7 mouse cellular contexts compared by ENCODE assay signal in genomic region chr1:151754881-151755659, GRCm38 (mm10). TPM values are rescaled to one million over a fixed set of nuclear protein-coding genes. Genes with fewer than 3 reads are reported as not detected.
A peak's percentile ranks its signal among the peaks of the same experiment; 100 is the strongest.
DNase-seq lines count a peak whose midpoint lies in the region; ATAC-seq lines count a peak whose summit lies in the region.

Gene Edem3, plus strand, starts transcription at chr1:151755371.

- DNase-seq in adrenal gland, postnatal 14 days, result peak; percentile 99
- peak; percentile 98 for DNase-seq in embryonic facial prominence, embryonic 11.5 days (ENCODE audit: low spot score)
- peak; percentile 100 for DNase-seq in kidney, adult 11 months
- DNase-seq in limb, embryonic 10.5 days (ENCODE audit: low spot score), result peak; percentile 90
- peak; percentile 92 for DNase-seq in spleen, adult 12 weeks (ENCODE audit: low spot score)

- peak within 1 kb of the TSS; percentile 74 for H3K9ac ChIP-seq in embryonic facial prominence, embryonic 11.5 days (replicated peaks; ENCODE audit: low read length)
- peak within 1 kb of the TSS; percentile 81 for H3K9ac ChIP-seq in midbrain, embryonic 13.5 days (replicated peaks)

- H3K27ac ChIP-seq in embryonic facial prominence, embryonic 11.5 days (replicated peaks; ENCODE audit: low read depth, low read length), result no peak within 1 kb of the TSS
- H3K27ac ChIP-seq in limb, embryonic 10.5 days, result peak within 1 kb of the TSS; percentile 88
- peak within 1 kb of the TSS; percentile 89 for H3K27ac ChIP-seq in midbrain, embryonic 13.5 days

- H3K4me1 ChIP-seq in embryonic facial prominence, embryonic 11.5 days (ENCODE audit: control insufficient read depth, insufficient read depth, low read length), result no peaks in the 10 kb centered on the region
- peaks cover 21% of the 10 kb centered on the region for H3K4me1 ChIP-seq in limb, embryonic 10.5 days
- H3K4me1 ChIP-seq in midbrain, embryonic 13.5 days (replicated peaks), result peaks cover 18% of the 10 kb centered on the region

- no peaks in the 10 kb centered on the region for H3K36me3 ChIP-seq in embryonic facial prominence, embryonic 11.5 days (replicated peaks; ENCODE audit: control insufficient read depth, insufficient read depth, low read depth, low read length)
- H3K36me3 ChIP-seq in limb, embryonic 10.5 days, result no peaks in the 10 kb centered on the region
- no peaks in the 10 kb centered on the region for H3K36me3 ChIP-seq in midbrain, embryonic 13.5 days

- no peaks in the 10 kb centered on the region for H3K9me3 ChIP-seq in embryonic facial prominence, embryonic 11.5 days (replicated peaks; ENCODE audit: control insufficient read depth, low read length)
- no peaks in the 10 kb centered on the region for H3K9me3 ChIP-seq in limb, embryonic 10.5 days (replicated peaks)
- H3K9me3 ChIP-seq in midbrain, embryonic 13.5 days, result no peaks in the 10 kb centered on the region

- no peaks in the 10 kb centered on the region for H3K27me3 ChIP-seq in embryonic facial prominence, embryonic 11.5 days (ENCODE audit: control insufficient read depth, insufficient read depth, low read length)
- no peaks in the 10 kb centered on the region for H3K27me3 ChIP-seq in limb, embryonic 10.5 days (ENCODE audit: low read depth, poor library complexity, severe bottlenecking)
- H3K27me3 ChIP-seq in midbrain, embryonic 13.5 days, result no peaks in the 10 kb centered on the region

- WGBS in embryonic facial prominence, embryonic 11.5 days, result under 1% methylated on average over 63 of the region's 64 CpGs
- WGBS in limb, embryonic 10.5 days, result under 1% methylated on average over 64 of the region's 64 CpGs
- under 1% methylated on average over 64 of the region's 64 CpGs for WGBS in midbrain, embryonic 13.5 days

- peak; percentile 100 for ATAC-seq in embryonic facial prominence, embryonic 11.5 days (replicated peaks; ENCODE audit: insufficient number of reproducible peaks, low FRiP score, low TSS enrichment, low read depth)
- ATAC-seq in granulocyte monocyte progenitor cell, adult 5-6 weeks (replicated peaks; ENCODE audit: poor library complexity, severe bottlenecking), result peak; percentile 84
- ATAC-seq in midbrain, embryonic 13.5 days, result peak; percentile 100

- H3K4me2 ChIP-seq in embryonic facial prominence, embryonic 11.5 days (ENCODE audit: low read depth, low read length), result peak within 1 kb of the TSS; percentile 93
- H3K4me2 ChIP-seq in midbrain, embryonic 13.5 days (replicated peaks), result peak within 1 kb of the TSS; percentile 92

- H3K4me3 ChIP-seq in embryonic facial prominence, embryonic 11.5 days (ENCODE audit: low read depth, low read length), result peak within 1 kb of the TSS; percentile 92
- H3K4me3 ChIP-seq in limb, embryonic 10.5 days, result peak within 1 kb of the TSS; percentile 96
- peak within 1 kb of the TSS; percentile 94 for H3K4me3 ChIP-seq in midbrain, embryonic 13.5 days (replicated peaks)

RNA-seq across cellular contexts. Expression of gene Edem3, which starts in this region (rescaled TPM):
- total RNA-seq in adrenal gland, postnatal 14 days (2021), result 88.7 and 96.0 TPM in 2 replicates
- polyA plus RNA-seq in embryonic facial prominence, embryonic 11.5 days (2014; fragmentation: Nextera tagmentation; extraction: Ambion mirVana), result 22.8 and 25.9 TPM in 2 replicates
- total RNA-seq in granulocyte monocyte progenitor cell, adult 5-6 weeks (2014; fragmentation: Nextera tagmentation), result 22.0 and 24.1 TPM in 2 replicates
- total RNA-seq in granulocyte monocyte progenitor cell, adult 5-6 weeks (2017), result 39.4 and 41.5 TPM in 2 replicates
- polyA plus RNA-seq in limb, embryonic 10.5 days (2016; fragmentation: Nextera tagmentation; extraction: Ambion mirVana), result 12.9 and 17.4 TPM in 2 replicates
- 18.2 and 19.1 TPM in 2 replicates for polyA plus RNA-seq in midbrain, embryonic 13.5 days (2015; fragmentation: Nextera tagmentation; extraction: Ambion mirVana)
